8 mouse cellular contexts compared by ENCODE assay signal in genomic region chr19:45233496-45234127, GRCm38 (mm10). TPM values are rescaled to one million over a fixed set of nuclear protein-coding genes. Genes with fewer than 3 reads are reported as not detected.
DNase-seq lines count a peak whose midpoint lies in the region; ATAC-seq and TF ChIP-seq lines count a peak whose summit lies in the region.

No protein-coding gene starts in this region.

- H3K36me3 ChIP-seq in forebrain, embryonic 10.5 days (replicated peaks) = no peaks in the 10 kb centered on the region
- H3K36me3 ChIP-seq in forebrain, postnatal 0 days (ENCODE audit: insufficient read depth) = no peaks in the 10 kb centered on the region
- H3K36me3 ChIP-seq in midbrain, embryonic 10.5 days = no peaks in the 10 kb centered on the region
- no peaks in the 10 kb centered on the region for H3K36me3 ChIP-seq in midbrain, embryonic 14.5 days (ENCODE audit: control insufficient read depth, insufficient read depth, low read length)
- H3K36me3 ChIP-seq in hindbrain, postnatal 0 days (ENCODE audit: insufficient read depth, low read length) = no peaks in the 10 kb centered on the region
- no peaks in the 10 kb centered on the region for H3K36me3 ChIP-seq in splenic B cell, adult 2 months (ENCODE audit: control insufficient read depth, insufficient read depth, low read length, poor library complexity, severe bottlenecking)

- H3K4me3 ChIP-seq in forebrain, embryonic 10.5 days = peak overlapping the region; percentile 14
- no peak overlapping the region for H3K4me3 ChIP-seq in forebrain, postnatal 0 days (ENCODE audit: low read depth, low read length)
- H3K4me3 ChIP-seq in midbrain, embryonic 10.5 days = 0 out of 2 replicates have a peak overlapping the region, but pooled peaks have one; percentile 22
- H3K4me3 ChIP-seq in midbrain, embryonic 14.5 days (replicated peaks; ENCODE audit: low read depth, low read length) = no peak overlapping the region
- H3K4me3 ChIP-seq in hindbrain, postnatal 0 days (ENCODE audit: low read length) = peak overlapping the region; percentile 39

- no peak for ATAC-seq in forebrain, postnatal 0 days
- no peak for ATAC-seq in midbrain, embryonic 14.5 days (ENCODE audit: low FRiP score, low TSS enrichment)
- ATAC-seq in hindbrain, postnatal 0 days = no peak

- DNase-seq in forebrain, embryonic 10.5 days (ENCODE audit: extremely low spot score, low spot score) = peak; percentile 50
- DNase-seq in forebrain, postnatal 0 days = no peak
- DNase-seq in midbrain, embryonic 10.5 days (ENCODE audit: low spot score) = peak; percentile 60
- no peak for DNase-seq in midbrain, embryonic 14.5 days
- no peak for DNase-seq in hindbrain, postnatal 0 days (ENCODE audit: low spot score)
- peak; percentile 37 for DNase-seq in splenic B cell, adult 2 months (ENCODE audit: low read depth, low spot score)
- DNase-seq in T-cell, adult 2 months (ENCODE audit: low spot score) = no peak
- DNase-seq in ovary, adult 18-20 months (ENCODE audit: low spot score) = no peak

- no peaks in the 10 kb centered on the region for H3K9me3 ChIP-seq in forebrain, embryonic 10.5 days
- no peaks in the 10 kb centered on the region for H3K9me3 ChIP-seq in forebrain, postnatal 0 days (ENCODE audit: low read length)
- H3K9me3 ChIP-seq in midbrain, embryonic 10.5 days (replicated peaks) = no peaks in the 10 kb centered on the region
- H3K9me3 ChIP-seq in midbrain, embryonic 14.5 days (ENCODE audit: control insufficient read depth, low read length) = no peaks in the 10 kb centered on the region
- no peaks in the 10 kb centered on the region for H3K9me3 ChIP-seq in hindbrain, postnatal 0 days (ENCODE audit: low read length)

- WGBS in forebrain, embryonic 10.5 days = under 1% methylated on average over 60 of the region's 60 CpGs
- 2% methylated on average over 60 of the region's 60 CpGs for WGBS in forebrain, postnatal 0 days
- under 1% methylated on average over 60 of the region's 60 CpGs for WGBS in midbrain, embryonic 10.5 days
- WGBS in midbrain, embryonic 14.5 days = under 1% methylated on average over 60 of the region's 60 CpGs
- WGBS in hindbrain, postnatal 0 days = under 1% methylated on average over 59 of the region's 60 CpGs

- H3K27me3 ChIP-seq in forebrain, embryonic 10.5 days (ENCODE audit: poor library complexity, severe bottlenecking) = peaks cover 100% of the 10 kb centered on the region
- peaks cover 76% of the 10 kb centered on the region for H3K27me3 ChIP-seq in forebrain, postnatal 0 days (ENCODE audit: insufficient read depth, low read length)
- H3K27me3 ChIP-seq in midbrain, embryonic 10.5 days (ENCODE audit: low read depth, poor library complexity, severe bottlenecking) = peaks cover 100% of the 10 kb centered on the region
- peaks cover 93% of the 10 kb centered on the region for H3K27me3 ChIP-seq in midbrain, embryonic 14.5 days (ENCODE audit: control insufficient read depth, insufficient read depth, low read length)
- peaks cover 62% of the 10 kb centered on the region for H3K27me3 ChIP-seq in hindbrain, postnatal 0 days (ENCODE audit: insufficient read depth, low read length)
- H3K27me3 ChIP-seq in splenic B cell, adult 2 months (ENCODE audit: control insufficient read depth, insufficient read depth, low read length, poor library complexity, severe bottlenecking) = peaks cover 14% of the 10 kb centered on the region

- H3K4me1 ChIP-seq in forebrain, embryonic 10.5 days = peaks cover 57% of the 10 kb centered on the region
- no peaks in the 10 kb centered on the region for H3K4me1 ChIP-seq in forebrain, postnatal 0 days (ENCODE audit: insufficient read depth)
- H3K4me1 ChIP-seq in midbrain, embryonic 10.5 days = peaks cover 50% of the 10 kb centered on the region
- 0 out of 2 replicates have a peak, but pooled peaks cover 4% of the 10 kb centered on the region for H3K4me1 ChIP-seq in midbrain, embryonic 14.5 days (ENCODE audit: control insufficient read depth, insufficient read depth, low read length)
- no peaks in the 10 kb centered on the region for H3K4me1 ChIP-seq in hindbrain, postnatal 0 days (ENCODE audit: insufficient read depth, low read length)

- H3K4me2 ChIP-seq in forebrain, postnatal 0 days (ENCODE audit: low read depth) = no peak overlapping the region
- H3K4me2 ChIP-seq in midbrain, embryonic 14.5 days (ENCODE audit: low read length) = no peak overlapping the region
- H3K4me2 ChIP-seq in hindbrain, postnatal 0 days (ENCODE audit: low read depth, low read length) = peak overlapping the region; percentile 49

- H3K27ac ChIP-seq in forebrain, embryonic 10.5 days = no peak overlapping the region
- H3K27ac ChIP-seq in forebrain, postnatal 0 days (ENCODE audit: low read depth, low read length) = no peak overlapping the region
- H3K27ac ChIP-seq in midbrain, embryonic 10.5 days (replicated peaks) = no peak overlapping the region
- no peak overlapping the region for H3K27ac ChIP-seq in midbrain, embryonic 14.5 days (replicated peaks; ENCODE audit: low read depth, low read length)
- peak overlapping the region; percentile 33 for H3K27ac ChIP-seq in hindbrain, postnatal 0 days

- H3K9ac ChIP-seq in forebrain, postnatal 0 days = no peak overlapping the region
- H3K9ac ChIP-seq in midbrain, embryonic 14.5 days (replicated peaks; ENCODE audit: low read length) = no peak overlapping the region
- peak overlapping the region; percentile 49; the same call in 1 of the 2 replicates for H3K9ac ChIP-seq in hindbrain, postnatal 0 days (replicated peaks; ENCODE audit: low read length)

- TF ChIP-seq CTCF in forebrain, postnatal 0 days (IDR thresholded peaks at IDR 0.05; ENCODE audit: low read depth) = no peak
- no peak for TF ChIP-seq CTCF in hindbrain, postnatal 0 days (IDR thresholded peaks at IDR 0.05; ENCODE audit: low read depth)

RNA-seq across cellular contexts. Expression of gene Lbx1, which starts 2.0 kb away (rescaled TPM):
- polyA plus RNA-seq in forebrain, embryonic 10.5 days (2016; fragmentation: Nextera tagmentation; extraction: Ambion mirVana) = not detected in 2 replicates
- total RNA-seq in forebrain, postnatal 0 days (2014; rRNA removed) = not detected in 2 replicates
- not detected in 2 replicates for polyA plus RNA-seq in forebrain, postnatal 0 days (2015; fragmentation: Nextera tagmentation; extraction: Ambion mirVana)
- 0.05 TPM in 1 of 2 replicates, not detected in the other for polyA plus RNA-seq in midbrain, embryonic 10.5 days (2016; fragmentation: Nextera tagmentation; extraction: Ambion mirVana)
- 0.49 and 0.65 TPM in 2 replicates for polyA plus RNA-seq in midbrain, embryonic 14.5 days (2014; fragmentation: Nextera tagmentation; extraction: Ambion mirVana)
- 27.0 and 32.2 TPM in 2 replicates for total RNA-seq in hindbrain, postnatal 0 days (2014; rRNA removed)
- polyA plus RNA-seq in hindbrain, postnatal 0 days (2015; fragmentation: Nextera tagmentation; extraction: Ambion mirVana) = 9.2 and 9.6 TPM in 2 replicates

Comparison
In these comparisons a context has a peak if more than half of its experiments do, and no peak if none do; other contexts are left out.
1. DNase-seq: peak in forebrain, embryonic 10.5 days (single experiment), midbrain, embryonic 10.5 days (single experiment) and splenic B cell, adult 2 months (single experiment); none in forebrain, postnatal 0 days (single experiment), midbrain, embryonic 14.5 days (single experiment), hindbrain, postnatal 0 days (single experiment), T-cell, adult 2 months (single experiment) and ovary, adult 18-20 months (single experiment).
2. H3K4me3 ChIP-seq: peak in forebrain, embryonic 10.5 days (single experiment), midbrain, embryonic 10.5 days (single experiment) and hindbrain, postnatal 0 days (single experiment); none in forebrain, postnatal 0 days (single experiment) and midbrain, embryonic 14.5 days (single experiment).